ENCODE assay signal across 8 mouse cellular contexts in the genomic region with DNA sequence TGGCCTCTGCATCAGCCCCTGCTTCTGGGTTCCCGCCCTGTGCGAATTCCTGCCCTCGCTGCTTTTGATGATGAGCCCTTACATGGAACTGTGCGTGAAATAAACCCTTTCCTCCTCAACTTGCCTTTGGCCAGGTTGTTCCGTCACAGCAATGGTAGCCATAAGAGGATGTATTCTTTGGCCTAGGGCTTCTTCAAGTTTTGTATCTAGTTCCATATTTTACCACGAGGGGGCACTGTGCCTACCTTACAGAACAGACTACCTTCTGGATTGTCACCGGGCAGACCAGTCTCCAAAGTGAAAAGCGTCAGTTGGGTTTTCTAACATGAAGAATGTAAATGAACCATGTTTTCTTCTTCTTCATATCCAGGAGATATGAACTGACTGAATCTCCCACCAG. TPM values are rescaled to one million over a fixed set of nuclear protein-coding genes. Genes with fewer than 3 reads are reported as not detected.
DNase-seq lines count a peak whose midpoint lies in the region; ATAC-seq and TF ChIP-seq lines count a peak whose summit lies in the region.

No protein-coding gene starts in this region.

- H3K4me2 ChIP-seq in hindbrain, postnatal 0 days (ENCODE audit: low read depth, low read length), result no peak overlapping the region
- H3K4me2 ChIP-seq in midbrain, embryonic 15.5 days, result no peak overlapping the region

- no peak for TF ChIP-seq POLR2A in MEL (IDR thresholded peaks at IDR 0.05; ENCODE audit: control insufficient read depth in 1 of 2, insufficient read depth in 1 of 2, low read depth in 1 of 2, low read length in 2 of 2, poor library complexity in 1 of 2)

- H3K4me1 ChIP-seq in MEL (ENCODE audit: control insufficient read depth in 1 of 2, insufficient read depth in 2 of 2, low read length in 2 of 2), result no peaks in the 10 kb centered on the region
- H3K4me1 ChIP-seq in hindbrain, postnatal 0 days (ENCODE audit: insufficient read depth, low read length), result no peaks in the 10 kb centered on the region
- no peaks in the 10 kb centered on the region for H3K4me1 ChIP-seq in midbrain, embryonic 15.5 days

- H3K36me3 ChIP-seq in MEL (ENCODE audit: control insufficient read depth in 1 of 2, insufficient read depth in 2 of 2, low read length in 2 of 2), result no peaks in the 10 kb centered on the region
- H3K36me3 ChIP-seq in hindbrain, postnatal 0 days (ENCODE audit: insufficient read depth, low read length), result no peaks in the 10 kb centered on the region
- no peaks in the 10 kb centered on the region for H3K36me3 ChIP-seq in midbrain, embryonic 15.5 days (replicated peaks)

- H3K79me2 ChIP-seq in MEL (ENCODE audit: control insufficient read depth, insufficient read depth, low read length, poor library complexity), result no peaks in the 10 kb centered on the region

- DNase-seq in gastrocnemius, postnatal 10 days, result peak; percentile 29
- DNase-seq in gastrocnemius, adult 8-10 months (ENCODE audit: low spot score in 2 of 2), result no peak
- peak; percentile 73 for DNase-seq in MEL (ENCODE audit: low read depth, low spot score)
- DNase-seq in embryo, embryonic 11.5 days (ENCODE audit: low read depth, low spot score), result peak; percentile 61
- DNase-seq in hindbrain, postnatal 0 days (ENCODE audit: low spot score), result peak; percentile 80
- DNase-seq in left cerebral cortex, adult 18-20 months (ENCODE audit: low spot score in 2 of 2), result peak; percentile 36 to 70
- DNase-seq in thymus, postnatal 0 days (ENCODE audit: low spot score), result peak; percentile 85

- TF ChIP-seq RAD21 in MEL (IDR thresholded peaks at IDR 0.05; ENCODE audit: low read depth, low read length), result peak; percentile 86

- peaks cover 0 to 1% of the 10 kb centered on the region in 2 experiments; a peak in 2 of 4 replicates for H3K27me3 ChIP-seq in MEL (ENCODE audit: control insufficient read depth in 1 of 2, insufficient read depth in 2 of 2, low read length in 2 of 2)
- H3K27me3 ChIP-seq in hindbrain, postnatal 0 days (ENCODE audit: insufficient read depth, low read length), result no peaks in the 10 kb centered on the region
- no peaks in the 10 kb centered on the region for H3K27me3 ChIP-seq in midbrain, embryonic 15.5 days (replicated peaks)

- H3K4me3 ChIP-seq in MEL (ENCODE audit: control insufficient read depth in 1 of 2, insufficient read depth in 1 of 2, low read depth in 2 of 2, low read length in 2 of 2), result no peak overlapping the region
- no peak overlapping the region for H3K4me3 ChIP-seq in hindbrain, postnatal 0 days (ENCODE audit: low read length)
- H3K4me3 ChIP-seq in midbrain, embryonic 15.5 days, result no peak overlapping the region

- peak; percentile 51 to 94 (median 54); a peak in 5 of 6 replicates for TF ChIP-seq CTCF in MEL (IDR thresholded peaks at IDR 0.05 in 2 of 3, conservative IDR thresholded peaks at IDR 0.05 in 1 of 3; ENCODE audit: control insufficient read depth in 1 of 3, insufficient read depth in 1 of 3, low read depth in 2 of 3, low read length in 3 of 3, poor library complexity in 1 of 3, severe bottlenecking in 1 of 3)
- TF ChIP-seq CTCF in hindbrain, postnatal 0 days (IDR thresholded peaks at IDR 0.05; ENCODE audit: low read depth), result peak; percentile 76

- H3K9ac ChIP-seq in MEL (ENCODE audit: control insufficient read depth, low read depth, low read length, poor library complexity, severe bottlenecking), result no peak overlapping the region
- H3K9ac ChIP-seq in hindbrain, postnatal 0 days (replicated peaks; ENCODE audit: low read length), result no peak overlapping the region
- no peak overlapping the region for H3K9ac ChIP-seq in midbrain, embryonic 15.5 days

- TF ChIP-seq EP300 in MEL (IDR thresholded peaks at IDR 0.05; ENCODE audit: low read depth in 1 of 2, low read length in 2 of 2), result no peak

- ATAC-seq in hindbrain, postnatal 0 days, result no peak
- 0 out of 2 replicates have a peak, but pooled peaks have one; percentile 33 for ATAC-seq in midbrain, embryonic 15.5 days (replicated peaks)

- H3K27ac ChIP-seq in MEL (ENCODE audit: control insufficient read depth, low read depth, low read length), result no peak overlapping the region
- H3K27ac ChIP-seq in hindbrain, postnatal 0 days, result no peak overlapping the region
- no peak overlapping the region for H3K27ac ChIP-seq in midbrain, embryonic 15.5 days

- 37% methylated on average over 8 of the region's 8 CpGs for WGBS in hindbrain, postnatal 0 days
- 42% methylated on average over 8 of the region's 8 CpGs for WGBS in midbrain, embryonic 15.5 days

- no peaks in the 10 kb centered on the region for H3K9me3 ChIP-seq in MEL (replicated peaks; ENCODE audit: insufficient read depth, low read length)
- H3K9me3 ChIP-seq in hindbrain, postnatal 0 days (ENCODE audit: low read length), result no peaks in the 10 kb centered on the region
- no peaks in the 10 kb centered on the region for H3K9me3 ChIP-seq in midbrain, embryonic 15.5 days

TF ChIP-seq in MEL, 35 proteins besides CTCF, POLR2A, EP300 and RAD21:
- no peak for TF ChIP-seq MAFK (IDR thresholded peaks at IDR 0.05; ENCODE audit: borderline replicate concordance, low read depth, low read length)
- TF ChIP-seq JUND (IDR thresholded peaks at IDR 0.05; ENCODE audit: low read depth, low read length), result no peak
- TF ChIP-seq ZC3H11A (IDR thresholded peaks at IDR 0.05; ENCODE audit: low read depth, low read length), result peak; percentile 94
- no peak for TF ChIP-seq TCF12 (IDR thresholded peaks at IDR 0.05; ENCODE audit: low read depth, low read length)
- TF ChIP-seq MXI1 (IDR thresholded peaks at IDR 0.05; ENCODE audit: low read depth, low read length), result no peak
- no peak for TF ChIP-seq KAT2A (conservative IDR thresholded peaks at IDR 0.05; ENCODE audit: low read depth, low read length)
- TF ChIP-seq TAL1 (IDR thresholded peaks at IDR 0.05; ENCODE audit: low read length), result no peak
- peak; percentile 99 for TF ChIP-seq SMC3 (IDR thresholded peaks at IDR 0.05; ENCODE audit: low read depth, low read length)

RNA-seq across cellular contexts. Expression of a gene that starts 58.7 kb away (rescaled TPM):
- total RNA-seq in gastrocnemius, postnatal 10 days (2021), result 10 to 100 TPM; 48.8 to 53.9 TPM
- 10 to 100 TPM; 84.4 to 90.5 (median 86.1) TPM for total RNA-seq in gastrocnemius, adult 8-10 months (2022)
- total RNA-seq in MEL (2012; rRNA removed), result 0.07 and 0.12 TPM in 2 replicates
- polyA plus RNA-seq in MEL (2012; ENCODE audit: insufficient read depth in 1 of 2, insufficient read length in 2 of 2, low read depth in 1 of 2, low replicate concordance in 2 of 2, missing spikeins in 1 of 2), result under 1 TPM in 1 of 2 experiments, not detected in 1; 0.19 TPM
- 12.9 and 13.5 TPM in 2 replicates for total RNA-seq in hindbrain, postnatal 0 days (2014; rRNA removed)
- polyA plus RNA-seq in hindbrain, postnatal 0 days (2015; fragmentation: Nextera tagmentation; extraction: Ambion mirVana), result 14.8 and 18.1 TPM in 2 replicates
- total RNA-seq in left cerebral cortex, adult 18-20 months (2021), result 1 to 10 TPM; 5.7 to 5.9 TPM
- 5.6 and 6.9 TPM in 2 replicates for polyA plus RNA-seq in midbrain, embryonic 15.5 days (2015; fragmentation: Nextera tagmentation; extraction: Ambion mirVana)
- polyA plus RNA-seq in thymus, postnatal 0 days (2015; fragmentation: Nextera tagmentation; extraction: Ambion mirVana), result 54.6 and 63.1 TPM in 2 replicates

Comparison
In these comparisons a context has a peak if more than half of its experiments do, and no peak if none do; other contexts are left out.
1. DNase-seq: peak in gastrocnemius, postnatal 10 days (single experiment), MEL (single experiment), embryo, embryonic 11.5 days (single experiment), hindbrain, postnatal 0 days (single experiment), left cerebral cortex, adult 18-20 months (2 of 2) and thymus, postnatal 0 days (single experiment); none in gastrocnemius, adult 8-10 months (0 of 2).